Mouse (Mus musculus): Measurements from ENCODE around the gene Phf11d.
"Not testable (repeated sequence)": the region's sequence is repeated elsewhere in the genome, so short reads cannot be mapped to it uniquely, and the experiment has no call there.

DNA sequence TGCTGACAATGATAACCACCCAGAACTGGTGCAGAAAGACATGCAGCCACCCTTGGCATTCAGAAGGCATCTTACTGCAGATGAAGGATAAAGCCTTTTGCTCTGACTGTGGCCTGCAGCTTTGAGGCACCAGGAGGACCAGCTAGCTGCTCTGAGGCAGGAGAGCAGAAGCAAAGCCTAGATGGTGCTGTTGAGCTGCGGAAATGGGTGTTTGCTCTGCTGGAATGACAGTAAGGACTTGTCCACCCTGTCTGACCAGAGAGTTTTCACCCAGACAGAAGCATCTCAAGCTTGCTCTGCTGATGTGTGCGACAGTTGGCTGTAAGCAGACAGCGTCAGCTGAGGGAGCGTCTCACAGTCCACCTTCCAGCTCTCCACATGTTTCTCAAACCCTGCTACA, 24.9 kb upstream of the Phf11d start:
- TF ChIP-seq GATA1, TAL1 (IDR thresholded peaks at IDR 0.05; ENCODE audit: low read length): not testable (repeated sequence)

Measured in erythroblast, embryonic 14.5 days (primary cell).